Mouse (Mus musculus): ENCODE data around the gene Figla. TPM values are rescaled to one million over a fixed set of nuclear protein-coding genes. Genes with fewer than 3 reads are reported as not detected.

The Figla gene
- not detected in 2 replicates for polyA plus RNA-seq (2012; rRNA removed)

- Histone ChIP-seq H3K4me1 (replicated peaks; ENCODE audit: control insufficient read depth, insufficient read depth, low read length) (no peaks in the 10 kb centered on the region), H3K36me3 (ENCODE audit: control insufficient read depth, insufficient read depth, low read length) (no peaks in the 10 kb centered on the region), H3K27me3 (ENCODE audit: control insufficient read depth, insufficient read depth, low read length) (no peaks in the 10 kb centered on the region), H3K4me3 (ENCODE audit: control insufficient read depth, insufficient read depth, low read length) (no peak within 1 kb of the TSS), H3K27ac (ENCODE audit: control insufficient read depth, insufficient read depth, low read length) (no peak within 1 kb of the TSS)
- no peak for DNase-seq
- no peak for TF ChIP-seq CTCF (IDR thresholded peaks at IDR 0.05; ENCODE audit: borderline replicate concordance, control insufficient read depth, extremely low read depth, insufficient read depth, low read length, poor library complexity)
- no peak for TF ChIP-seq POLR2A (IDR thresholded peaks at IDR 0.05; ENCODE audit: control insufficient read depth, extremely low read depth, insufficient read depth, low read length, poor library complexity)
- whole genome bisulfite sequencing = 90% methylated on average over 9 of the region's 9 CpGs
Observed at GRCm38 (mm10) chr6:86015871-86016270, at the start of gene Figla. Gene Figla, plus strand, starts transcription at chr6:86016171.

- DNase-seq = peak; percentile 58
- 77% methylated on average over 4 of the region's 4 CpGs for WGBS
- H3K4me3 ChIP-seq (ENCODE audit: control insufficient read depth, insufficient read depth, low read length) = no peak overlapping the region
- TF ChIP-seq POLR2A (IDR thresholded peaks at IDR 0.05; ENCODE audit: control insufficient read depth, extremely low read depth, insufficient read depth, low read length, poor library complexity) (no peak), CTCF (IDR thresholded peaks at IDR 0.05; ENCODE audit: borderline replicate concordance, control insufficient read depth, extremely low read depth, insufficient read depth, low read length, poor library complexity) (no peak)
- peaks cover 17% of the 10 kb centered on the region for H3K4me1 ChIP-seq (replicated peaks; ENCODE audit: control insufficient read depth, insufficient read depth, low read length)
- no peaks in the 10 kb centered on the region for H3K36me3 ChIP-seq (ENCODE audit: control insufficient read depth, insufficient read depth, low read length)
- no peaks in the 10 kb centered on the region for H3K27me3 ChIP-seq (ENCODE audit: control insufficient read depth, insufficient read depth, low read length)
- H3K27ac ChIP-seq (ENCODE audit: control insufficient read depth, insufficient read depth, low read length) = peak overlapping the region; percentile 69
Observed at GRCm38 (mm10) chr6:85966686-85967085, 49.3 kb upstream of the Figla start.

- DNase-seq = no peak
- no peaks in the 10 kb centered on the region for H3K36me3 ChIP-seq (ENCODE audit: control insufficient read depth, insufficient read depth, low read length)
- TF ChIP-seq CTCF (IDR thresholded peaks at IDR 0.05; ENCODE audit: borderline replicate concordance, control insufficient read depth, extremely low read depth, insufficient read depth, low read length, poor library complexity) (no peak), POLR2A (IDR thresholded peaks at IDR 0.05; ENCODE audit: control insufficient read depth, extremely low read depth, insufficient read depth, low read length, poor library complexity) (no peak)
- peaks cover 17% of the 10 kb centered on the region for H3K4me1 ChIP-seq (replicated peaks; ENCODE audit: control insufficient read depth, insufficient read depth, low read length)
- H3K27me3 ChIP-seq (ENCODE audit: control insufficient read depth, insufficient read depth, low read length) = no peaks in the 10 kb centered on the region
- 65% methylated on average over 2 of the region's 2 CpGs for WGBS
- no peak overlapping the region for H3K27ac ChIP-seq (ENCODE audit: control insufficient read depth, insufficient read depth, low read length)
- H3K4me3 ChIP-seq (ENCODE audit: control insufficient read depth, insufficient read depth, low read length) = no peak overlapping the region
Observed at GRCm38 (mm10) chr6:85969889-85970288, 46.1 kb upstream of the Figla start.

- no peak for DNase-seq
- Histone ChIP-seq H3K4me1 (replicated peaks; ENCODE audit: control insufficient read depth, insufficient read depth, low read length) (0 out of 2 replicates have a peak, but pooled peaks cover 2% of the 10 kb centered on the region), H3K27me3 (ENCODE audit: control insufficient read depth, insufficient read depth, low read length) (no peaks in the 10 kb centered on the region), H3K4me3 (ENCODE audit: control insufficient read depth, insufficient read depth, low read length) (no peak overlapping the region), H3K27ac (ENCODE audit: control insufficient read depth, insufficient read depth, low read length) (no peak overlapping the region), H3K36me3 (ENCODE audit: control insufficient read depth, insufficient read depth, low read length) (no peaks in the 10 kb centered on the region)
- WGBS = 93% methylated on average over 3 of the region's 3 CpGs
- TF ChIP-seq CTCF (IDR thresholded peaks at IDR 0.05; ENCODE audit: borderline replicate concordance, control insufficient read depth, extremely low read depth, insufficient read depth, low read length, poor library complexity) (no peak), POLR2A (IDR thresholded peaks at IDR 0.05; ENCODE audit: control insufficient read depth, extremely low read depth, insufficient read depth, low read length, poor library complexity) (no peak)
Observed at GRCm38 (mm10) chr6:85972699-85973098, 43.3 kb upstream of the Figla start.

GRCm38 (mm10) chr6:85973336-85973735 lies 42.6 kb upstream of the Figla start:
- no peaks in the 10 kb centered on the region for H3K27me3 ChIP-seq (ENCODE audit: control insufficient read depth, insufficient read depth, low read length)
- H3K27ac ChIP-seq (ENCODE audit: control insufficient read depth, insufficient read depth, low read length) = no peak overlapping the region
- 89% methylated on average over 3 of the region's 3 CpGs for WGBS
- no peak for TF ChIP-seq CTCF (IDR thresholded peaks at IDR 0.05; ENCODE audit: borderline replicate concordance, control insufficient read depth, extremely low read depth, insufficient read depth, low read length, poor library complexity)
- no peak for TF ChIP-seq POLR2A (IDR thresholded peaks at IDR 0.05; ENCODE audit: control insufficient read depth, extremely low read depth, insufficient read depth, low read length, poor library complexity)
- DNase-seq = no peak
- H3K4me1 ChIP-seq (replicated peaks; ENCODE audit: control insufficient read depth, insufficient read depth, low read length) = 0 out of 2 replicates have a peak, but pooled peaks cover 2% of the 10 kb centered on the region
- H3K36me3 ChIP-seq (ENCODE audit: control insufficient read depth, insufficient read depth, low read length) = no peaks in the 10 kb centered on the region
- H3K4me3 ChIP-seq (ENCODE audit: control insufficient read depth, insufficient read depth, low read length) = no peak overlapping the region

GRCm38 (mm10) chr6:85974941-85975617 lies 40.9 kb upstream of the Figla start:
- Histone ChIP-seq H3K4me1 (replicated peaks; ENCODE audit: control insufficient read depth, insufficient read depth, low read length) (0 out of 2 replicates have a peak, but pooled peaks cover 2% of the 10 kb centered on the region), H3K27me3 (ENCODE audit: control insufficient read depth, insufficient read depth, low read length) (no peaks in the 10 kb centered on the region), H3K27ac (ENCODE audit: control insufficient read depth, insufficient read depth, low read length) (no peak overlapping the region), H3K36me3 (ENCODE audit: control insufficient read depth, insufficient read depth, low read length) (no peaks in the 10 kb centered on the region), H3K4me3 (ENCODE audit: control insufficient read depth, insufficient read depth, low read length) (no peak overlapping the region)
- 70% methylated on average over 10 of the region's 10 CpGs for WGBS
- DNase-seq = no peak
- TF ChIP-seq POLR2A (IDR thresholded peaks at IDR 0.05; ENCODE audit: control insufficient read depth, extremely low read depth, insufficient read depth, low read length, poor library complexity) (no peak), CTCF (IDR thresholded peaks at IDR 0.05; ENCODE audit: borderline replicate concordance, control insufficient read depth, extremely low read depth, insufficient read depth, low read length, poor library complexity) (no peak)
